Mouse (Mus musculus) liver, adult 2 months (tissue): ENCODE results near the gene Gm21738. TPM values are rescaled to one million over a fixed set of nuclear protein-coding genes. Genes with fewer than 3 reads are reported as not detected.
"Not testable (repeated sequence)": the region's sequence is repeated elsewhere in the genome, so short reads cannot be mapped to it uniquely, and the experiment has no call there.

ENCODE experiments used
- DNase-seq: peaks from one replicate; pipeline ENCODE4 v3.0.0-alpha.2; 2011; ENCODE audit warnings: low read depth, low spot score; ENCODE audit errors: extremely low read depth
- H3K27ac ChIP-seq: fragments of 200-500 bp; replicated peaks from 2 replicates; pipeline ENCODE4 v1.5.1; 2012; ENCODE audit warnings: low read depth, mild to moderate bottlenecking, control low read depth, inconsistent platforms, low read length; ENCODE audit not compliant: insufficient read depth
- H3K27me3 ChIP-seq: fragments of 200-500 bp; 2 replicates; pipeline ENCODE4 v1.6.1; 2012; ENCODE audit warnings: mild to moderate bottlenecking, moderate library complexity, low read length, inconsistent platforms; ENCODE audit not compliant: control insufficient read depth, insufficient read depth
- H3K36me3 ChIP-seq: fragments of 200-500 bp; 2 replicates; pipeline ENCODE4 v1.6.1; 2012; ENCODE audit warnings: low read length, inconsistent platforms; ENCODE audit not compliant: control insufficient read depth, insufficient read depth
- H3K4me1 ChIP-seq: fragments of 200-500 bp; 2 replicates; pipeline ENCODE4 v1.6.1; 2011; ENCODE audit warnings: low read length; ENCODE audit not compliant: control insufficient read depth, insufficient read depth
- H3K4me3 ChIP-seq: fragments of 200-500 bp; 2 replicates; pipeline ENCODE4 v1.5.1; 2011; ENCODE audit warnings: low read depth, mild to moderate bottlenecking, control low read depth, low read length, moderate library complexity; ENCODE audit not compliant: insufficient read depth
- H3K79me2 ChIP-seq: fragments of 200-500 bp; 2 replicates; pipeline ENCODE4 v1.6.1; 2012; ENCODE audit warnings: inconsistent platforms, mild to moderate bottlenecking, low read length, moderate library complexity; ENCODE audit not compliant: control insufficient read depth, insufficient read depth
- H3K9ac ChIP-seq: fragments of 200-500 bp; 2 replicates; pipeline ENCODE4 v1.6.1; 2012; ENCODE audit warnings: low read depth, mild to moderate bottlenecking, control low read depth, inconsistent platforms, low read length
- WGBS: fragments of 180-500 bp; shearing (Covaris S2); methylation state at CpG from one replicate; pipeline ENCODE4 v1.1.7; 2018; 5-methylcytosine and 5-hydroxymethylcytosine counted together
- polyA plus RNA-seq: library from polyadenylated mRNA; depleted of rRNA; stranded (reverse); fragments of >200 nt; gene quantifications from 2 replicates; pipeline ENCODE4 v1.2.3, GENCODE M21; 2012; rRNA removed
- total RNA-seq: library from RNA; depleted of rRNA; stranded (reverse); fragments of >200 nt; gene quantifications from 2 replicates; pipeline ENCODE4 v1.2.3, GENCODE M21; 2014; rRNA removed

Gene Gm21738
- 0.37 and 4.6 TPM in 2 replicates for total RNA-seq
- polyA plus RNA-seq: not detected in 2 replicates

DNA sequence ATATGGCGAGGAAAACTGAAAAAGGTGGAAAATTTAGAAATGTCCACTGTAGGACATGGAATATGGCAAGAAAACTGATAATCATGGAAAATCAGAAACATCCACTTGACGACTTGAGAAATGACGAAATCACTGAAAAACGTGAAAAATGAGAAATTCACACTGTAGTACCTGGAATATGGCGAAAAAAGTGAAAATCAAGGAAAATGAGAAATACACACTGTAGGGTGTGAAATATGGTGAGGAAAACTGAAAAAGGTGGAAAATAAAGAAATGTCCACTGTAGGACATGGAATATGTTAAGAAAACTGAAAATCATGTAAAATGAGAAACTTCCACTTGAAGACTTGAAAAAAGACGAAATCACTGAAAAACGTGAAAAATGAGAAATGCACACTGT, at the start of gene Gm21738:
Gene Gm21738 (minus strand): TSS at position 101 of the 400 bp plus-strand sequence.
- H3K4me3 ChIP-seq, H3K27ac ChIP-seq, H3K79me2 ChIP-seq, H3K36me3 ChIP-seq, DNase-seq, H3K27me3 ChIP-seq, H3K9ac ChIP-seq, H3K4me1 ChIP-seq: not testable (repeated sequence)
- 75% methylated on average over 7 of the region's 7 CpGs for WGBS

DNA sequence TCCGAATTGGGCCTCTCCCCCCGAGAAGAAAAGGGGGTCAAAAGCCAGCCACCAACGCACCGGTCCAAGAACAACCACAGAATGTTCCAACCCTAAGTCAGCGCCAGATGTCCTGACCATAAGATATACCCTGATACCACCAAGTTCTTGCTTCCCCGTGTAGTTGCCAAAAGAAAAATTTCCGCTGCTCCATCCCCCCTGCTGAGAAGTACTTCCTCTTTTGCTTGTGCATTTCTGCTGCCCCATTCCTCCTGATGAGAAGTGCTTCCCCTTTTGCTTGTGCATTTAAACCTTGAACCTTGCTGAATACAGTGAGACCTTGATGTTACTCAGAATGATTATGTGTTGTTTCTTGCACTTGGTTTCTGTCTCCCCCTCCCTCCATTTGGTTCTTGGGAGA, 35.0 kb downstream of the Gm21738 start:
- 81% methylated on average over 7 of the region's 7 CpGs for WGBS
- DNase-seq, H3K27me3 ChIP-seq, H3K4me1 ChIP-seq, H3K4me3 ChIP-seq, H3K9ac ChIP-seq, H3K36me3 ChIP-seq, H3K27ac ChIP-seq, H3K79me2 ChIP-seq: not testable (repeated sequence)

Other genes starting within 250 kb of the Gm21738 start
- not detected in 2 replicates for gene Gm2244, start 131.0 kb upstream of the Gm21738 start, total RNA-seq
- gene Gm2244, start 131.0 kb upstream of the Gm21738 start, polyA plus RNA-seq: not detected in 2 replicates
- gene Gm2237, start 166.2 kb upstream of the Gm21738 start, total RNA-seq: 0.07 TPM in 1 of 2 replicates, not detected in the other
- not detected in 2 replicates for gene Gm2237, start 166.2 kb upstream of the Gm21738 start, polyA plus RNA-seq
- gene Gm5458, start 183.7 kb upstream of the Gm21738 start, total RNA-seq: not detected in 2 replicates
- gene Gm5458, start 183.7 kb upstream of the Gm21738 start, polyA plus RNA-seq: not detected in 2 replicates